Mouse (Mus musculus) adrenal gland, postnatal 4 days (tissue): ENCODE results near the gene Ucp2. TPM values are rescaled to one million over a fixed set of nuclear protein-coding genes. Genes with fewer than 3 reads are reported as not detected.
"Not testable (repeated sequence)": the region's sequence is repeated elsewhere in the genome, so short reads cannot be mapped to it uniquely, and the experiment has no call there.

Experiments used
- DNase-seq, 2 experiments: peaks; one replicate each; pipeline ENCODE4 v3.0.0; 2021 to 2022; ENCODE audit warnings: low spot score in 2 of 2, mixed read lengths in 2 of 2
- total RNA-seq, 2 experiments: library from RNA; stranded (reverse); gene quantifications; 2 replicates each; pipeline ENCODE4 v1.2.3; 2021

The Ucp2 gene
- total RNA-seq, 2 experiments from 2014 or later, result 344 to 355 TPM

DNA sequence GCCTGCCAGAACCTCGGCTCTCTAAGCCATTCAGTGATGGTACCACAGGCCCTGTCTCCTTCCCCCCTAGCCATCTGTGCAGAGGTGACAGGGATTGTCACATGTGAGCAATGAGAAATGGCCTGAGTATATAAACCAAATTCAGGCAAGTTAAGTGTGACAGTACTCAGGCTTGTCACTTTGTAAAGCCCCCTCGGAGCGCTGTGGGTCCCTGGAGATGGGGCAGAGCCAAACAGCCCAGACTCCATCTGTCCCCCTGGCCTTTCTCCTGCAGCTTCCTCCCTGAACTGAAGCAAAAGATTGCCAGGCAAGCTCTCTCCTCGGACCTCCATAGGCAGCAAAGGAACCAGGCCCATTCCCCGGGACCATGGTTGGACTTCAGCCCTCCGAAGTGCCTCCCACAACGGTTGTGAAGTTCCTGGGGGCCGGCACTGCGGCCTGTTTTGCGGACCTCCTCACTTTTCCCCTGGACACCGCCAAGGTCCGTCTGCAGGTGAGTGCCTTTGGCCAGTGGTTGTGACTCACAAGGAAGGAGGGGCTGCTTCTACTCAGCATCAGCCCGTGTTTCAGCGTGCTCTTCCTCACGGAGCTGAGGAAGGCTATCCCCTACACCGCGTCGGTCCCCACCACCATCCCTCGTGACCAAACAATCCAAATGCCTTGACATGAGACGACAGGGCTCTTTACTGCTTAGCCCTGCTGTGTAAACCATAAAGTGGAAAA is 13.9 kb upstream of the Ucp2 start:
- no peak for DNase-seq

DNA sequence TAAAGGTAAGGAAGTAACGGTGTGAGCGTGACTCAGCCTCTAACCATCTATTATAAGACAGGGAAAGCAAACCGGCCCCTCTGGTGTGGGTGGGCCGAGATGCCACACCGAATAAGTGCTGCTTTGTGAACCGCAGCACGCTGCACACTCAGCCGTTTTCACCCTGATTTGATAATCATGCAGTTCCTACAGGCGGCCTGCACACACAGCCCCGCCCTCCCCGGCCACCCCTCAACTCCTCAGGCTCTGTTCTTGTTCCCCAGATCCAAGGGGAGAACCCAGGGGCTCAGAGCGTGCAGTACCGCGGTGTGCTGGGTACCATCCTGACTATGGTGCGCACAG is 13.3 kb upstream of the Ucp2 start:
- DNase-seq, result no peak

DNA sequence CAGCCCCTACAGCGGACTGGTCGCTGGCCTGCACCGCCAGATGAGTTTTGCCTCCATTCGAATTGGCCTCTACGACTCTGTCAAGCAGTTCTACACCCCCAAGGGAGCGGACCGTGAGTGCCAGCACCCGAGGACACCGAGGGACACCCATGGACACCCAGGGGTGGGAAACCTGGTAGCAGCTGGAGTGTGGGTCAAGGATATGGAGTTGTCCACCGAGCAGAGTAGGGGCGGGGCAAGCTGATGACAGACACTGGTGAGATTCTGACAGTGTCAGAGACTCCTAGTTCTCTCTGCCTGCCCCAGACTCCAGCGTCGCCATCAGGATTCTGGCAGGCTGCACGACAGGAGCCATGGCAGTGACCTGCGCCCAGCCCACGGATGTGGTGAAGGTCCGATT is 13.0 kb upstream of the Ucp2 start:
- no peak for DNase-seq

- not testable (repeated sequence) for DNase-seq
These were observed 11.1 kb upstream of the Ucp2 start for GRCm38 (mm10) chr7:100482046-100482445.

GRCm38 (mm10) chr7:100484493-100484892 is 8.6 kb upstream of the Ucp2 start:
- no peak for DNase-seq

- DNase-seq, result no peak
These were observed 5.8 kb upstream of the Ucp2 start for GRCm38 (mm10) chr7:100487301-100487700.

- DNase-seq, result no peak
These were observed 4.6 kb upstream of the Ucp2 start for GRCm38 (mm10) chr7:100488474-100489048.

GRCm38 (mm10) chr7:100492391-100493116 is 583 bp upstream of the Ucp2 start:
- no peak for DNase-seq

GRCm38 (mm10) chr7:100493484-100494414 is 612 bp downstream of the Ucp2 start:
- DNase-seq, result no peak

- no peak for DNase-seq
These were observed 1.3 kb downstream of the Ucp2 start for GRCm38 (mm10) chr7:100494415-100494831.

GRCm38 (mm10) chr7:100495042-100495441 is 1.9 kb downstream of the Ucp2 start:
- DNase-seq, result no peak

DNA sequence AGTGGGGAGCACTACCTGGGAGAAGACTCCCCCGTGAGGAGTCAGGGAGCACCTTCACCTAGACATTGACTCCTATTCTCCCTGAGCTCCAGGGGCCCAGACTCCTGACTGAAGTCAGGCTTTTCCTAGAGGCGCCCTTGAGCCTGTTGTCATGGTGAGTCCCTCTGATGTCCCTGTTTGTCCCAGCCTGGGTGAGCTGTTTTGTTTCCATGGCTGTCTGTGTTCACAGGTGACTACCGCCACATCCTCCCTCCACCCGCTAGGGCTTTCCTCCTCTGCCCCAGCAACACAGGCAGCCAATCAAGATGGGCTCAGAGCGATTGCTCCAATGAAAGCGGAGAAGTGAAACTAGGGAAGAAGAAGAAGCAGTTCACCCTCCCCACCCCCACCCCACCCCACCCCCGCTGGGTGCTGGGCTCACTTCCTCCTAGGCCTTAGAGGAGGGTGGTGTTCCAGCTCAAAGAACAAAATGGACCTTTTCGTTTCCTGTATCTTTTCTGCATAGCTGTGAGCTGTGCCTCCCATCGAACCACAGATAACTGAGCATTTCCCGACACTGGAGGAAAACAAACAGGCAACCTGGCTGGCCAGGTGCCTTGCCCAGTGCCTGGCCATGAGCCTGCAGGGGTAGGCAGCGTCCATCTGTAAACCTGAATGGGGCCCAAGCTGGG is 2.6 kb downstream of the Ucp2 start:
- DNase-seq, result peak in 1 of 2 experiments; percentile 68

GRCm38 (mm10) chr7:100496371-100496770 is 3.2 kb downstream of the Ucp2 start:
- DNase-seq, result no peak

- DNase-seq, result no peak
These were observed 3.7 kb downstream of the Ucp2 start for GRCm38 (mm10) chr7:100496791-100497190.

GRCm38 (mm10) chr7:100497402-100497801 is 4.3 kb downstream of the Ucp2 start:
- DNase-seq, result no peak

DNA sequence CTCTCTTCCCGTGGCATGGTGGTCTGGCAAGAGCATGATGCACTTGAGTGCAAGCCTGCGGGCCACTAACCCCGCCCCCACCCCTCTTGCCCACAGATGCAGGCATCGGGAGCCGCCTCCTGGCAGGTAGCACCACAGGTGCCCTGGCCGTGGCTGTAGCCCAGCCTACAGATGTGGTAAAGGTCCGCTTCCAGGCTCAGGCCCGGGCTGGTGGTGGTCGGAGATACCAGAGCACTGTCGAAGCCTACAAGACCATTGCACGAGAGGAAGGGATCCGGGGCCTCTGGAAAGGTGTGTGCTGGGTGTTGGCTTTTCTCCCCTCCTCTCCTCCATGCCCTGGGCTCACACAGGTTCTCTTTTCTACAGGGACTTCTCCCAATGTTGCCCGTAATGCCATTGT is 4.8 kb downstream of the Ucp2 start:
- no peak for DNase-seq

DNA sequence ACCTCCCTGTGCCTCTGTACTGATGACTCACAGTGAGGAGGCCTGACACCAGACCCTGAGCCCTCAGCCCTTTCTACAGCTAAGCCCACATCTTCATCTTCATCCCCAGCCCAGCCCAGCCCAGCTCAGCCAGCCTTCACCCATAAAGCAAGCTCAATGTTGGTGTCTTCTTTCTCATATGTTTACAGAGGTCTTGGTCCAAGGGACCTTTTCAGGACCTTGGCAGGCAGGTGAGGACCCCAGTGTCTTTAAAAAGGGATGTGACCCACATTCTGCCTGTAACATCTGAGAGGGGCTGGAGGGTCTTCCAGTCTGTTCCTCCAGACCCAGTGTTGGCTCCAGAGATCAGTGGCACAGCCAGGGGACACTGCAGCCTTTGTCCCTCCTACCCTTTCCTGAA is 6.3 kb downstream of the Ucp2 start:
- DNase-seq, result no peak

DNA sequence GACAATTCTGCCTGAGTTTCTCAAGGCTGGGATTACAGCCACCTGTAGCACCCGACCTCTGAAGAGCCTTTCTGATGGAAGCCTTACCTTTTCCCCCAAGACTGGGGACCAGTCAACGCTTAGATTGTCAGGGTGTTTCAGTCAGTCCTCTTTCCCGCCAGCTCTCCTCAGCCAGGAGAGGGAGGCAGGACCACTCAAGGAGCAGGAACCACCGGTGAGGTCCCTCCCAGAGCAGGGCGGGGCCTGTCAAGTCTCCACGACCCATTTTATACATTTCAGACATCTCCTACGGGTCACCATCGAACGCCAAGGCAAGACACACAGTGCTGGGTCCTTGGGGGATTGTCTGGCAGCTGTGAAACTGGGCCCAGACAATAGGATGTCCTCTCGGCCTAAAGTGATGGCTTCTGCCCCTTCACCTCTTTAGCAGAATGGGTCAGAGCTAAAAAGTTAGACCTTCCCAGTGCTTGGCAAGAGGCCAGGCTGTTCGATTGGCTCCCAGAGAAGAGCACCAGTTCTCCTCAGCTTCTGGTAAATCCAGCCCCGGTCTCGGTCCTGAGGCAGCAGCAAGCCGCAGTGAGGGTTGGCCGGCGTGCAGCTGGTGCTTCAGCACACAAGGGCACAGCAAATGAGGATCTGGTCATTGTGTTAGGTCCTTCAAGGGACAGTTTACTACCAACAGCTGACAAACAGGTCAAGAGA is 7.3 kb downstream of the Ucp2 start:
- no peak for DNase-seq

DNA sequence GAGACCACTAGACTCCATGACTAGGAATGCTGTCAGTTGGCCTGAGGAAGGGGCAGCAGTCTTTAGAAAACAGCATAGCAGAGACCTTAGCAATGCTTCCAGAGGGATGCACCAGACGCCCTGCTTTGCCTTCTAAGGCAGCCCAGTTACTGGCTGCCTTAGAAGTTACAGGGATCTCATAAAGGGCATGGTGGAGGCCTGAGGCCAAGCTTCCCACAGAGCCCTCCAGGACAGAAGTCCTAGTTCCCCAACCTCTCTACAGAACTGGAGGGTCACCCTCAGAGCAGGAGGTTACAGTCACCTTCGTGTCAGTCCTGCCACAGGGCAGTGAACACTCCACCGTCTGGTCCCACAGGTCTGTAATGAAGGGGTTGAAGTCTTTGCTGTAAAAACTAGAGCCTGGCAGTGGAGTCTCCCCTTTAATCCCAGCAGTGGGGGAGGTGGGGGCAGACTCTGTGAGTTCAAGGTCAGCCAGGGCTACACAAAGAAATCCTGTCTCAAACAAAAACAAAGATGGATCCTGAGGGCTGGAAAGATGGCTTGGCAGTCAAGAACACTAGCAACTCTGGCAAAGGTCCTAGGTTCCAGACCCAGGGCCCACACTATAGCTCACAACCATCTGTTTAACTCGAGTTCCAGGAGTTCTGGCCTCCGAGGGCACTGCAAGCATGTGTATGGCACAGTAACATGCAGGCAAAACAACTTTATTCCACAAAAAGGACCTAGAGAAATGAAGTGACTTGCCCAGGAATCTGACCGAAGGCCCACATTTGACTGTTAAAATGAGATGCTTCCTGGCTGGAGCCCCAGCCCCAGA is 8.1 kb downstream of the Ucp2 start:
- DNase-seq, result no peak
